Mouse (Mus musculus) thymus, postnatal 25 days (tissue): ENCODE data around the gene B4galnt3.

ENCODE experiments used
- DNase-seq: peaks from one replicate; pipeline ENCODE4 v3.0.0; 2022

Gene B4galnt3

DNA sequence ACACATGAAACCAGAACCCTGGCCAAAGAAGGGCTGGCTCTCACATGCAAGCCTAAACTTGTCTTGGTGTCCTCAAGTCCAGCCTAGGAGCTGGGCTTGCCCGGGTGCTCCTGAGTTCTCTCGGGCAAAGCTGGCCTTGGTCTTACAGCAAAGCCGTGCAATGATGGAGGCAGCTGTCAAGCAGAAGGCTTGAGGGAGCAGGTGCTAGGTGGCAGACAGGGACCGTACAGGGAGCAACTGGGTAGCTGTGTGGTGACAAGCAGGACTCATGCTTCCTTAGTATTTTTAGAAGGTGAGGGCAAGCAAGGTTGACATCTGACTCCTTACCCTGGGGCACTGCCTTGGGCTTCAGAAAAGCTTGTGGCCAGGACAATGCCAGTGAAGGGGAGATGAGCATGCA, 110.6 kb downstream of the B4galnt3 start:
- DNase-seq: no peak

DNA sequence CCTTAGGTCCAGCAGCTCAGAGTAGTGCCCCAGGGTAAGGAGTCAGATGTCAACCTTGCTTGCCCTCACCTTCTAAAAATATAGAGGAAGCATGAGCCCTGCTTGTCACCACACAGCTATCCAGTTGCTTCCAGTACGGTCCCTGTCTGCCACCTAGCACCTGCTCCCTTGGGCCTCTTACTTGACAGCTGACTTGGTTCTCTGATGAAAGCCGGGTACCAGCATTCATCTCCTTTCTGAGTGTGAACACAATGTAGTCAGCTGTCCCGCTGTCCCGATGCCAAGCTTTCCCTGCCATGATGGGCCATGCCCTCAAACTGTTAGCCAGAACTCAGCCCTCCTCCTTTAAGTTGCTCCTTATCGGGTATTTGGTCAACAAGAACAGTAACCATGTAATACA, 112.2 kb downstream of the B4galnt3 start:
- DNase-seq: no peak

DNA sequence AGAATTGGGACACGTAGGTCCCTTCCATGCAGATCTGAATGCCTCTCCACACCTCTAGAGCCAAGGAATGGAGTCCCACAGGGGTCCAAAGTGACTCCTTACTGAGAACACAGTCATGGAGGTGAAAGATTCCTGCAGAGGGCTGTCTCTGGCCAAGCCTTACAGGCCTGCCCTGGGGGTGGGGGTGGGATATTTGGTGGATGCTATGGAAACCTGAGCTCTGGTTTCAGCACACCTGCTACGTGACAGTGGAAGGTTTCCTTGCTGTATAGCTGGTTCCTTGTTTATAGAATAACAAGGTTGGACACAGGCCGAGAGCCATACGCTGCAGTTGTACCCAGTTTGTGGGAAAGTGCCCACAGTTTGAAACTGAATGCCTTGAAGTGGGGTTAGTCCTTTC, 113.9 kb downstream of the B4galnt3 start:
- DNase-seq: no peak

GRCm38 (mm10) chr6:120179756-120180206, 114.6 kb downstream of the B4galnt3 start:
- no peak for DNase-seq

DNA sequence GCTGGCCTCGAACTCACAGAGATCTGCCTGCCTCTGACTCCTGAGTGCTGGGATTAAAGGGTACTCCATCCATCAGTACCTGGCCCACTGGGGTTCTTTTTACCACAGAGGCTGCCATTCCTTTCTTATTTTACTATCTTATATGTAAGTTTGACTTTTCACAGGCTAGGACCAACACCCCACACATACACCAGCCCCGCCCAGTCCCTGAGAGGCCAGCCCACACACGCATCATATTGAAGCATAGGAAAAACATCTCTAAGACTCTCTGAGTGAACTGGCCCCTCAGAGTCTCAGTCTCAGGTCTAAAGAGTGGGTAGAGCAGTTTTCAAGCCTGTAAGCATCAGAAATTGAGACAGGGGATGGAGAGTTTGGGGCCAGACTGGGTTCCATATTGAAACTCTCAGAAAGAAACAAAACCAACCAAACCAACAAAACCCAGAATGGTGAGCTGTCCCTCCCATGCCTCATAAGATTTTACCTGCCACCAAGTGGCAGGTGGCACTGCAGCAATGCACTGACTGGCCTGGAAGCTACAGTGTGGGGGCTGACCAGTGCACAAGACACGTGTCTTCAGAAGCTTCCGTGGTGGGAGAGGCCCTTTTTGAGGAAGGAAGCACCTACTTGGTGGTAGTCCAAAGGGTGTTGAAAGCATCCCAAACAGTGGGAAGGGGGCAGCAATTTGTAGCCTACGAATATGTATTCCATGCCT, 115.2 kb downstream of the B4galnt3 start:
- no peak for DNase-seq

- no peak for DNase-seq
These were observed 118.7 kb downstream of the B4galnt3 start for GRCm38 (mm10) chr6:120175650-120176049.

- DNase-seq: no peak
These were observed 119.7 kb downstream of the B4galnt3 start for GRCm38 (mm10) chr6:120174602-120175115.

GRCm38 (mm10) chr6:120174028-120174601, 120.2 kb downstream of the B4galnt3 start:
- no peak for DNase-seq

DNA sequence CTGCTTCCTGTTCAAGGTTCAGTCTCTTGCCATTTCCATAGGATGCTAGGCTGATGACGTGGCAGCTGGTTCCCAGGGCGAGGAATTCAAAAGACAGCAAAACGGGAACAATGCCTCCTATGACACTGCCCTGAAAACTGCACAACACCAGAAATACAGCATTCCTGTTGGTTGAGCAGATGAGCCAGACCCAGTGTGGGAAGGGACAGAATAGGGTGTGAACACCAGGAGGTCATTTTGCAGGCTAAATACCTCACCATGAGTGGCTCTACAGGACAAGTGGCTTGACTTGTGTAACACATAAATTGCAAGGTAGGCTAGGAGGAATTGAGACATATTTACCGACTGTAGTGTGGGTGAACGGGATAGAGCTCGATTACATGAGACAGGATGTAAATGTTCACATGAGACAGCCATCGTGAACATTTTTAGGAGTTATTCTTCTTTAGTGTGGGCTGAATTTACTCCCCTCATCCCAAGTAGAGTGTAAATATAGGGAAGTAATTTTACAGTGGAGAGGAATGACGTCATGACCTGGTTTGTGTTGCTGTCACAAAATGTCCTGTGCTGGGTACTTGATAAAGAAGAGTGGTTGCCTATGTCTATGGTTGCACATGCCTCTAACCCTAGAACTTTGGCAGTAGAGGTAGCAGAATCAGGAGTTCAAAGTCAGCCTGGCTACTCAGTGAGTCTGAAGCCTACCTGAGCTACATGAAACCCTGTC, 121.9 kb downstream of the B4galnt3 start:
- DNase-seq: no peak

DNA sequence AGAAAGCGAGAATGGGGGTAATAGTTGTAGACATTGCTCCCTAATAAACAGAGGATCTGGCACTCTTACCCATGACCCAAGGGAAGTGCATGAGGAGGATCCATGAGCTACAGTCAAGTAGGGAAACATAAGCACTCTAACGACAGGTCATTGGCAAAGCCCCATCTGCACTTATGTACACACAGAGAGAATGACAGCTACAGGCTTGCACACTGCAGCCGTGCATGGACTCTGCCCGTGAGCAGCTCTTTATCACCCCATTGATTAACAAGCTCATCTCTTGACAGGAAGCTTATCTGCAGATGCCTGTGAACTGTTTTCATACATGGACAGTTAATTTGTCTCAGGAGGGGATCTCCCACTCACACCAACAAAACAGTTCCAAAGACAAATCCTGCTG, 126.8 kb downstream of the B4galnt3 start:
- DNase-seq: no peak

DNA sequence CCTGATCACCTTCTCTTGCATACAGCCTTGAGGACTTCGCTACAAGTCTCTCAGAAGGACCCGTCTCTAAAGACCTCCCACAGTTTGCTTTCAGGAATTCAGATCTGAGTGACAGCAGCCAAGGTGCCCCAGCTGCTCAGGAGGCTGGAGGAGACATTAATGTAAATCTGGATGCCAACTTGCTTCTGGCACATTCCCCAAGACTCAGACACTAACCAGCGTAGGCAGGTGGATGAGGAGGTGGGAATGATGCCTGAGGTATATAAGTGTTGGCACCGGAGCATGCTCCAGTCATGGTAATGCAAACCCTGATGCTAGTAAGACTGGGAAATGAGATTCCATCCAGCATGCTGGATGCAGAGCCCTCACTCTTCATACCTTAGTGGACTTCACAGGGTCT, 129.6 kb downstream of the B4galnt3 start:
- DNase-seq: no peak

DNA sequence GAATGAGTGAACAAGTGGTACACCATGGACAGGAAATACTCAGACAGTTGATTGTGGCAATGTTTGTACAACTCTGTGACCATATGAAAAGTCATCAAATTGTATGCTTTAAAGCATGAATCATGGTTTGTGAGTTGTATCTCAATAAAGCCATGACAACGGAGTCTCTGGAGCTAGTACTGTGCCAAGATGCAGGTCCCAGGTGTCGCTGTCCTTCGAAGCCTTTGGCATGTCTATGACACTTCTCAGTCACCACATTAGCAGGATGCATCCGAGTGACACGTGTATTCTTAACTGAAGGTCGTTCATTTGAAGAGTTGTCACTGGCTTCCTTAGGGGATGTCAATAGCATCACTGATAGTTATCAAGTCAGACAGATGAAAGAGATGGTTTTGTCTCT, 131.4 kb downstream of the B4galnt3 start:
- no peak for DNase-seq

DNA sequence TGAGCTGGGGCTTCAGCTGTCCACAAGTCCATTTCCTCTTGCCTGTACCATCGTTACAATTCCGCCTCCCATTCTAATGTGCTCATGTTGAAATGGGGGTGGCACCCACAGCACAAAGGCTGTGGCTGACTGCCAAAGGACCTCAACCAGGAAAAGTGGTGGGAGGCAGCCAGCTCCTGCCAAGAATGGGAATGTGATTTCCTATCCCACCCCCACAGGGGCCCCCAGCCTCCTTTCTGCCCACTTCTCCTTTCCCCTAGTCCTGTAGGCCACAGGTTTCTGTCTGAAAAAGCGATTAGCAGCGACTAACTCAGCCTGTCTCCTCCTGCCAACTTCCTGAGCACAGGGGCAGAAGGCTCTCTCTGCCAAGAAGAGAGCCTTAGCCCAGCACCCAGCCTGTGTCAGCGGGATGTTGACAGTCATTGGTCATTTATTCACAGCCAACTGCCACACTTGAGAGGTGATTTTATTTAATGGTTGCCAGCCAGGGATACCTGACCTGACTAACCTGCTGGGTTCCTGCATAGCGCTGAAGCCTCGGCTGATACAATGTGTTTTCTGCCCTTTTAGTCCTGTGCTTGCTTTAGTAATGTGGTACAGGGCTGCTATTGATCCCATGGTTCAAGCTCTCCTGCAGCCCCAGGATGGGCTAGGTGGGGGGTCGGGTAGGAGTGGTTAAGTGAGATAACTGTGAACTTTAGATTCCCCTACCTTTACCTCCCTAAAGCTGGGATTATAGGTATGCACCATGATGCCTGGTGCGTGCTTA, 135.0 kb downstream of the B4galnt3 start:
- no peak for DNase-seq

GRCm38 (mm10) chr6:120157479-120157878, 136.9 kb downstream of the B4galnt3 start:
- DNase-seq: no peak

GRCm38 (mm10) chr6:120155510-120155909, 138.8 kb downstream of the B4galnt3 start:
- DNase-seq: no peak

DNA sequence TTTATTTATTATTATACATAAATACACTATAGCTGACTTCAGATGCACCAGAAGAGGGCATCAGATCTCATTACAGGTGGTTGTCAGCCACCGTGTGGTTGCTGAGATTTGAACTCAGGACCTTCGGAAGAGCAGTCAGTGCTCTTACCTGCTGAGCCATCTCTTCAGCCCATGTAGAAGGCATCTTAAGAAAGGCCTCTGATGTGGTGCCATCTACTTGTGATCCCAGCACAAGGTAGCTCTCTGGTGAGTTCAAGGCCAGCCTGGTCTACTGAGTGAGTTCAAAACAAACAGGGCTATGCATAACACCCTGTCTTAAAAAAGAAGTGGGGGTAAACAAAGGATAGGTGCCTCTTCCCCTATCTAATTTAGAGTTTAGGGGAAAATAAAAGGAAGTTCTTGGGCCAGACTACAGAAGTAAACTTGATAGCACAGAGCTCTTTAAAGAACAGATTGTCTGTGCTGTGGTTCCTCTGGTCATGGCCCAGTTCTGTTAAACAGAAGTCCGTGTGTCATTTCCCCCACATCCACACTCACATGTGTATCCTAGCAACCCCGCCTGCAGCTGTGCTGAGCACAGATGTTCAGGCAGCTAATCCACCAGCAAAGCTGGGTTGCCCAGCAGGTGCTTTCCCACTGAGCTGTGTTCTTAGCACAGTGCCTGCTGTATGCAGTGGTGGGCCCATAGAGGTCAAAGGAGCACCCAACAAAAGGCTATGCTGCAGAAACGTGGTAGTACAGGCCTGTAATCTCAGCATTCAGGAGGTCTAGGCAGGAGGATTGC, 139.6 kb downstream of the B4galnt3 start:
- DNase-seq: peak; percentile 74
